Mouse (Mus musculus) adrenal gland, postnatal 25 days (tissue): ENCODE results near the gene Selenbp1. TPM values are rescaled to one million over a fixed set of nuclear protein-coding genes. Genes with fewer than 3 reads are reported as not detected.
A peak's percentile ranks its signal among the peaks of the same experiment; 100 is the strongest.
"Not testable (repeated sequence)": the region's sequence is repeated elsewhere in the genome, so short reads cannot be mapped to it uniquely, and the experiment has no call there.

Experiments used
- DNase-seq: peaks from one replicate; pipeline ENCODE4 v3.0.0; 2021; ENCODE audit warnings: mixed read lengths
- long read RNA-seq: library from polyadenylated mRNA; stranded (forward); transcript quantifications from one replicate; pipeline ENCODE4 v2.0.0, GENCODE M21; 2021
- total RNA-seq: library from RNA; stranded (reverse); gene quantifications from 2 replicates; pipeline ENCODE4 v1.2.3, GENCODE M21; 2021

Gene Selenbp1
- 59.0 and 88.0 TPM in 2 replicates for total RNA-seq
- long read RNA-seq, transcript Selenbp1-201 (12 exons, 1,712 nt): major isoform, 381 of 465 reads
- long read RNA-seq, partial matches to known transcripts: 65 of 465 reads
- long read RNA-seq, other reads (novel, unspliced or antisense): 19 of 465 reads

DNA sequence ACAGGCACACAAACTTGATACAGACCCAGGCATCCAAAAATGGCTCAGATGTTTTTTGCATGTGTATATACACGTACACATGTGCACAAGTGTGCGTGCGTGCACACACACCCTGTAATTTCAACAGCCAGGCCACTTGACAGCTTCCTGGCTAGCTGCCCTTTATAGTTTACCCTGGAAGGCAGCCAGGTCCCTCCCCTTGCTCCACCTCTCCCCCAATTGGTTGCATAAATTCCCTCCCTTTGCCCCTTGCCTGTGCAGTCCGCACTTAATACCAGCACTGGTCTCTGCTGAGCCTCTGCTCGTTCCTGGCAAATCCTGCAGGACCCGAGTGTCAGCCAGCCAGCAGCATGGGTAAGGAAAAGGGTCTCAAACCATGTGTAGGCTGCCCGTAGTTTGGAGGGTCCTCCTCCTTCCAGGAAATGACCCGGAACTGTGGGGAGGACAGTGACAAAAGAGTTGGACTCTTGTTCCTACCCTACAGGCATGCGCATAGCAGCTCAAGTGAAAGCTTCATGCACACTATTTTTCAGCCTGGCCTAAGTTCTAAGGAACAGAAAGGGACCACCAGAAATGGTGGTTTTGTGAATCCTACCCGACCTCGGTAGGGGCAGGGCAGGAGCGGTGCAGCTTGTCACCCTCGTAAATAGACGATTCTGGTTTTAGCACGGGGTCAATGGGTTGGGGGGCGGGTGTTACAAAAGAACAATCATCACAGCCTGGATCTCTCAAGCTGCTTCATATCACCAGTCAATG lies at the start of gene Selenbp1:
Gene Selenbp1, plus strand, starts transcription at position 248 of the 756 bp plus-strand sequence.
- peak; percentile 85 for DNase-seq

GRCm38 (mm10) chr3:94886316-94887224 lies 46.3 kb upstream of the Selenbp1 start, which contains the start of gene Psmb4:
Gene Psmb4 (minus strand): TSS chr3:94886961.
- DNase-seq: peak; percentile 81

DNA sequence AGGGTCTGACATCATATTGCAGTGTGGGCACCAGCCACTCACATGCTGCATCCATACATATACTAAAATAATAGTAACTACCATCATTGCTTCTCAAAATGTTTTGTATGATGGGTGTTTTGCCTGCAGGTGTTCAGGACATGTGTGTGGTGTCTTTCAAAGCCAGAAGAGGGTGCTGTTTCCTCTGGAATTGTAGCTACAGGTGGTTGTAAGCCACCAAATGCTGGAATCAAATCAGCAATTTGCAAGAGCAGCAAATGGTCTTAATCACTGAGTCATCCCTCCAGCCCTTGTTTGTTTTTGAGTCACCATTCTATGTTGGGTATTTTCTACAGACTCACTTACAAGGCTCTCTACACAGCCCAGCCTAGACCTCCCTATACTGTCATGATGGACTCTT lies 44.3 kb upstream of the Selenbp1 start:
- DNase-seq: no peak

GRCm38 (mm10) chr3:94894076-94894475 lies 38.8 kb upstream of the Selenbp1 start:
- no peak for DNase-seq

DNA sequence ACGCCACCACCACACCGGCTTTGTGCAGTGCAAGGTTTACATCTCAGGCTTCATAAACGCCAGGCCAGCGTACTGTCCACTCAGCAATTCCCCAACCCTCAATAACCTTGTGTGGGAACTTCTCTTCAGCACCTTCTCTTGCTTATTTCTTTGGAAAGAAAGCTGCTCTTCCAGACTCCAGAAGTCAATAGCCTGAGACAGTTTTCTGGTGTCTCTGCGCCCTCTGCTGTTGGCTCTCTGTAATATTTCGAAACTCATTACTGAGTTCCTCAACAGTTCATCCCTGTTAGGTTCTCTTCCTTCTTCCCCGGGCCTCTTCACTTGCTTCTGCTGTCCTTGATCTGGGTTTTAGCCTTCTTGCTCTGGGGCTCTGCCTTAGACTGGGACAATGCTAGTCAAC lies 30.1 kb upstream of the Selenbp1 start:
- peak; percentile 63 for DNase-seq

- DNase-seq: not testable (repeated sequence)
These were observed 28.1 kb upstream of the Selenbp1 start for GRCm38 (mm10) chr3:94904759-94905158.

DNA sequence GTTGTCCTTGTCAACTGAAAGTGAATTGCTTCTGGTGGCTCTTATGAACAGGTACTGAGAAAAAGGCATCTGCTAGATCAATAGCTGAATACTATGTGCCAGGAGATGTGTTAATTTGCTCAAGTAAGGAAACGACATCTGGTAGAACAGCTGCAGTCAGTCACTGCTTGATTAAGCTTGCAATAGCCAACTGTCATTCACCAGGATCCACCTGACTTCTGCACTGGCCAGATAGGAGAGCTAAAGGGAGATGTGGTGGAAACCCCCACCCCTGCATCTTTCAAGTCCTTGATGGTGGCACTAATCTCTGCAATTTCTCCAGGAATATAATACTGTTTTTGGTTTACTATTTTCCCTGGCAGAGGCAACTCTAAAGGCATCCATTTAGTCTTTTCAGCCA lies 26.4 kb upstream of the Selenbp1 start:
- no peak for DNase-seq

DNA sequence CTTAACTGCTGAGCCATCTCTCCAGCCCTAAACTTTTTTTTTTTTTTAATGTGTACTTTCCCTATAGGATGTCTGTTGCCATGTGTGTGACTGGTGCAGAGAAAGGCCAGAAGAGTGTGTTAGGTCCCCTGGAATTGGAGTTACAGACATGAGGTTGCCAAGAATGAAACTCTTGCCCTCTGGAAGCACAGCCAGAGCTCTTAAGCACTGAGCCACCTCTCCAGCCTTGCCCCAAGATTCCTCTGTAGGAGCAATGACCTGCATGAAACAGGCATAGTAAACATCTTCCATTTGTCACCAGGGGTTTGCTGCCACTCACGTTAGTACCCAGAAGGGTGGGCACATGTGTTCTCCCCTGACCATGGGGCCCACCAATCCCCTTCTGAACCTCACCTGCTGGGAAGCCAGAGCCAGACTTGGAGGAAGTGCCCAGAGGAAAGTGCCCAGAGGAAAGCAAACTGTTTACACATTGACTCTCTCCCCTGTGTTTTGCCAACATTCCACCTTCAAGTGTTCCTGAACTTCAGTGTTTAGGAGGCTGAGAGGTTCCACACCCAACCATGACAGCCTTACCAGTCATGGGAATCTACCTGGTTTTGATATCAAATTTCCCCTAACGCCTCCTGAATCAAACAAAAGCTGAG lies 21.7 kb upstream of the Selenbp1 start:
- DNase-seq: no peak

DNA sequence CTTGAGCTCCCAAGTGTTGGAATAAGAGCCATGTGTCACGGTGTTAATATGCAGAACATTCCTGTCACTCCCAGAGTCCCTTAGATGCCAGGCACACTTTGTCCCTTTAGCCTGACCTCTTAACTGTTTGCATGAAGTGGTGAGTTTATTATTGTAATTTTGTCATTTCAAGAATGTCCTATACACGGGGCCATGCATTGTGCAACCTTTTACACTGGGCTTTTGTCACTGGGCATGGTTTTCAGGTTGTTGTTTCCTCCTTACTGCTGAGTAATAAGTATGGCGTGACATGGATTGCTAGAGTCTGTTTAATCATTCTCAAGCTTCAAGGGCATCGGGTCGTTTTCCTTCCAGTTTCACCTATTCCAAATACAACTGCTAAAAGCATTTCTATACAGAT lies 19.1 kb upstream of the Selenbp1 start:
- DNase-seq: no peak

GRCm38 (mm10) chr3:94915903-94916741 lies 16.7 kb upstream of the Selenbp1 start:
- no peak for DNase-seq

- DNase-seq: no peak
These were observed 15.0 kb upstream of the Selenbp1 start for GRCm38 (mm10) chr3:94917816-94918361.

GRCm38 (mm10) chr3:94918845-94919244 lies 14.0 kb upstream of the Selenbp1 start:
- no peak for DNase-seq

- no peak for DNase-seq
These were observed 11.8 kb upstream of the Selenbp1 start for GRCm38 (mm10) chr3:94921104-94921503.

DNA sequence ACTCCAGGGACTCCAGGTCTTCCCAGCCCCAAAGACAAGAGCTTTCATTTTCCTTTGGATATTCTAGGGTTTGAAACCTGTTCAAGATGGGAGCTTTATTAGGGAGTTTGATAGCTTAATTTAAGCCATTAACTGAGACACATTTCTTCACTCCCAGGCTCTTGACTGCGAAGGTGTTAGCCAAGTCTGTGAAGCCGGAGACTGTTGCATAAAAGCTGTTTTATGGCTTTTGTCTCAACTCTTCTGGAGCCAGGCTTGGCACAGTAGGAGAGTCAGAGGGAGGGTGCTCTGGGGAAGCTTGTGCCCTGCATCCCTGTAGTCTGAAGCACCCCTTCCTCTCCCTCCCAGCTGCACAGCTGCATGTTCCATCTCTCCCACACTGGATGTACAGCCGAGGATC lies 10.5 kb upstream of the Selenbp1 start:
- DNase-seq: no peak

DNA sequence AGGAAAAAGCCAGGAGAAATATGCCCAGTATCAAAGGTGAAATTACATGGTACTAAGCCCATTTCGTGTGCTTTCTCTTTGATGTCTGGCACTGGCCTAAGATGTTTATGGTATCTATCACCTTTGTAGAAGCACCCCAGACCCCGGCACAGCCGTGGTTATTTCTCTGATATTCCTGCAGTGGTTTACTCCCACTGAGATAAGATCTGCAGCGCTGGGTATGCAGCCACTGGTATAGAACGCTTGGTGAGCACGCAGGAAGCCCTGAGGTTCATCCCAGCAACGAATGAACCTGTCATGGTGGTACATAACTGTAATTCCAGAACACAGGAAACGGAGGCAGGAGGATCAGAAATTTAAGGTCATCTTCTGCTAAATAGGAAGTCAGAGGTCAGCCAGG lies 8.2 kb upstream of the Selenbp1 start:
- DNase-seq: no peak

- DNase-seq: not testable (repeated sequence)
These were observed 6.5 kb upstream of the Selenbp1 start for GRCm38 (mm10) chr3:94926301-94926736.

GRCm38 (mm10) chr3:94928979-94929378 lies 3.9 kb upstream of the Selenbp1 start:
- DNase-seq: not testable (repeated sequence)

DNA sequence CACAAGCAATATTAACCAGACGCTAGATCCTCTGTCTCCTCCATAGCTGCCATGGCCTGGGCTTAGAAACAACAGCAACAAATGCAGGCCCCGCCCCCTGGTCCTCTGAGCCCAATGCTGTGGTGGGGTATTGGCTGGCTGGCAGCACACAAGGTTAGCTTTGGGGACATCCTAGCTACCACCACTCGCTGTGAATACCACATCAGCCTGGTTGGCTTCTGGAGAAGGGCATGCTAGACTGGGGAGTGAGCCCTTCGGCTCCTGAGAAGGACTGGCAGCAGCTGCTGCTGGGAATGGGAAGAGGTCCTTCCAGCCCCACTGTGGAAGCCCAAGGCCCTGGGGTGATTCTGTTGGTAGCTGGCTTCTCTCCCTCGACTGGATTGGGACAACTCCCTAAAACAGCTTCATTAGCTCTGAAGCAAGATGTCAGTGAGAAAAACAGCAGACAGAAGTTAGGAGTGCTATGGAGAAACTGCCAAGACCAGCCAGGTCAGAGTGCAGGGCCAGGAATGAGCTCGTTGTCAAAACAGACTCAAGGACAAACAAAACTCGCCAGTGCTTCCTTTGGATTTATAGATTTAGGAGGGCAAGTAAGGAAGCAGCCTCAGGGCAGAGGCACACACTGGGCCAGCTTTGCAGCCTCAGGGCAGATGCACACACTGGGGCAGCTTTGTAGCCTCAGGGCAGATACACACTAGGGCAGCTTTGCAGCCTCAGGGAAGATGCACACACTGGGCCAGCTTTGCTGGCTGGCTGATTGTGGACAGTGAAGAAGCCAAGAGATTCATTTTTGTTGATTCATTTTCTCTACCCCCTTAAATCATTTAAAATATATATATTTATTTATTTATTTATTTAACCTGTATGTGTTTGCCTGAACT lies 2.2 kb upstream of the Selenbp1 start:
- DNase-seq: not testable (repeated sequence)

- DNase-seq: not testable (repeated sequence)
These were observed 1.3 kb upstream of the Selenbp1 start for GRCm38 (mm10) chr3:94931427-94932082.
